Mouse (Mus musculus): ENCODE measurements around the gene Cbx1. TPM values are rescaled to one million over a fixed set of nuclear protein-coding genes. Genes with fewer than 3 reads are reported as not detected.
A peak's percentile ranks its signal among the peaks of the same experiment; 100 is the strongest.

Gene Cbx1
- polyA plus RNA-seq, 1 experiment from 2014 or later: 213 TPM

DNA sequence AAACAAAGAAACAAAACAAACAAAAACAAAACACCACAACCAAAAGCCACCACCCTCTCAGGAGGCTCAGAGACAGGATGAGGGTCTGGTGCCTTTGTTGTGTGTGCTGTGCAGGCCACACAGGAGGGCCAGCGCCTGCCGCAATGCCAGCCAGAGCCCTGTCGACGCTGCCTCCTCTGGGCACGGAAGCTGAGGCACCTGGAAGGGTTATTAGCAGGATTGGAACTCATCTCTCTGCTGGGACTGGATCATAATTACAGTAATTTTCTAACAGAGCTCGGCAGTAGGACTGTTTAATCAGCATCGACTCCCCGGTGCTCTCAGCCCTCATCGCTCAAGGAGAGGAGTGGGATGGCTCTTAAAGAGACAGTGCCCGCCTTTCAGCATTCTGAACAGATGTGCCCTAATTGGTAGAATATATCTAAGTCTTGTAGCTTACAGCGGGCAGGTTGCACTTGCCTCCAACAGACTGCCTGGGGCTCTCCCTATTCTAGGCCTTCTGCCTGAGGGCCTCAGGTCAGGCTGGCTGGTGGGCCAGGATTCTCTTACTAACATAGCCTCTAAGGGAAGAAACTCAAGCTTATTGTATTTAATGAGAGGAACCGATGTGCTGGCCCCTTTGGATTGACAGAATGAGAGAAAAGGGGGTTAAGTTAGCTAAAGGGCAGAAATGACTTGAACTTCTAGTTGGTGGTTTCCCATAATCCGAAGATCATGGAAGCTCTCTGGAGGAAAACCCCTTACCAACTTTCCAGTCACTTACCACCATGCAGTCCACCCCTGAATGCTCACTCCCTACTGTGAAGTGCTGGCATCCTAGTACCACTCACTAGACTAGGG lies 24.2 kb upstream of the Cbx1 start:
- 32% methylated on average over 13 of the region's 13 CpGs for WGBS
- peak overlapping the region; percentile 69 for H3K27ac ChIP-seq (replicated peaks)
- DNase-seq (ENCODE audit: low spot score): no peak
- H3K4me1 ChIP-seq: peaks cover 38% of the 10 kb centered on the region
- H3K9me3 ChIP-seq: no peaks in the 10 kb centered on the region
- H3K27me3 ChIP-seq (replicated peaks; ENCODE audit: low read depth, poor library complexity, severe bottlenecking): no peaks in the 10 kb centered on the region
- peaks cover 26% of the 10 kb centered on the region for H3K36me3 ChIP-seq (replicated peaks)
- H3K4me3 ChIP-seq: peak overlapping the region; percentile 26; the same call in 1 of the 2 replicates

DNA sequence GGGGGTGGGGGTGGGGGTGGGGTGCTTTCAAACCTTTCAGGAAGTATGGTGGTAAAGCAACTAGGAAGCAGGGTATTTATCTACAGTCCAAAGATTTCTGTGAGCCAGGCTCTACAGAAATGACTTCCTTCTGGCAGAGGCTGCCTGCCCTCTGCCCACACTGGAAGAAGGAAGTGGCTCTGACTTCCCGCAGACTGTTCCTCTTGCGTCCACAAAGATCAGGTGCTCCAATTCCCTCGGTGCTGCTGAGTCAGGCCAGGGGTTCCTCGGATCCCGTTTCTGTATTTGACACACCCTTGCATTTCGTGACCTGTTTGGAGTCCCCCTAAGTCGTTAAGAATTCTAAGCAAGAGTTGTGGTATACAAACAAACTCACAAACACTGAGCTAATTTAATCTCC lies 23.3 kb upstream of the Cbx1 start:
- no peak for DNase-seq (ENCODE audit: low spot score)
- 76% methylated on average over 7 of the region's 7 CpGs for WGBS
- Histone ChIP-seq H3K27ac (replicated peaks) (no peak overlapping the region), H3K4me3 (no peak overlapping the region), H3K27me3 (replicated peaks; ENCODE audit: low read depth, poor library complexity, severe bottlenecking) (no peaks in the 10 kb centered on the region), H3K9me3 (no peaks in the 10 kb centered on the region), H3K4me1 (peaks cover 38% of the 10 kb centered on the region), H3K36me3 (replicated peaks) (peaks cover 35% of the 10 kb centered on the region)

DNA sequence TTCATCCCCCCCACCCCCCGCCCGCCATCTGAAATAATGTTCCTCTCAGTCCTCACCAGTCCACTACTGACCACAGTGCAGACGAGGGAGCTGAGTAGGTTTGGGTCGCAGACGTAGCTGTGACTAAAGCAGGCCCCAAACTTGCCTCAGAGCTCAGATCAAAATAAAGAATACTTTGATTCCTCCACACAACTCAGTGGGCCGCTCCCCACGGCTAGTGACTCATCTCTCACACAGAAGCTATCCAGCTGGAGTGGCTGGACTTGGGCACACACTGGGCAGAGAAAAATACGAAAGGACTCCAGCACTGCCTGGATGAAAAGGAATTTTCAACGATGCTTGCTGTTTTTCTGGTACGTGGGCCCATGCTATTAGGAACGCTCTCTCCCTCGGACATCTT lies 22.4 kb upstream of the Cbx1 start:
- Histone ChIP-seq H3K27ac (replicated peaks) (0 out of 2 replicates have a peak overlapping the region, but pooled peaks have one; percentile 44), H3K27me3 (replicated peaks; ENCODE audit: low read depth, poor library complexity, severe bottlenecking) (no peaks in the 10 kb centered on the region), H3K4me3 (no peak overlapping the region), H3K36me3 (replicated peaks) (peaks cover 44% of the 10 kb centered on the region), H3K4me1 (peaks cover 38% of the 10 kb centered on the region), H3K9me3 (no peaks in the 10 kb centered on the region)
- 85% methylated on average over 12 of the region's 12 CpGs for WGBS
- DNase-seq (ENCODE audit: low spot score): no peak

DNA sequence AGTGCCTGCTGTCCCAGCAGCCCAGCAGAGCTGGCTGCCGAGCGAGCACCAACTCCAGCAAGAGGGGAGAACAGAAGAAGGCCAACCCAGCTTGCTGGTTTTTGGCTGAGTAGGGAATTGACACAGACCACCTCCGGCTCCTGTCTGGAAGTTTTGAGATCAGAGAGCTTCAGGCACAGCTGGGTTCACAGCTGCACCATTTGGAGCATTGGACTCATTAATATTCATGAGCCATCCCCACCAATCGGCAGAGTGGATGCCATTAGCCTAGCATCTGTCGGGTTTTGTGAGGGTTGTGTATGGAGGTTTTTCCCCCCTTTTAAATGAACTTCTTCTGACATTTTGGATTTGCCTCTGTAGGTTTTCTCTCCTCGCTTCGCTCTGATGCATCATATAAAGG lies 21.8 kb upstream of the Cbx1 start:
- H3K27me3 ChIP-seq (replicated peaks; ENCODE audit: low read depth, poor library complexity, severe bottlenecking): no peaks in the 10 kb centered on the region
- H3K4me3 ChIP-seq: no peak overlapping the region
- 55% methylated on average over 7 of the region's 7 CpGs for WGBS
- peaks cover 50% of the 10 kb centered on the region for H3K36me3 ChIP-seq (replicated peaks)
- H3K27ac ChIP-seq (replicated peaks): peak overlapping the region; percentile 49; the same call in 1 of the 2 replicates
- no peaks in the 10 kb centered on the region for H3K9me3 ChIP-seq
- no peak for DNase-seq (ENCODE audit: low spot score)
- peaks cover 38% of the 10 kb centered on the region for H3K4me1 ChIP-seq

DNA sequence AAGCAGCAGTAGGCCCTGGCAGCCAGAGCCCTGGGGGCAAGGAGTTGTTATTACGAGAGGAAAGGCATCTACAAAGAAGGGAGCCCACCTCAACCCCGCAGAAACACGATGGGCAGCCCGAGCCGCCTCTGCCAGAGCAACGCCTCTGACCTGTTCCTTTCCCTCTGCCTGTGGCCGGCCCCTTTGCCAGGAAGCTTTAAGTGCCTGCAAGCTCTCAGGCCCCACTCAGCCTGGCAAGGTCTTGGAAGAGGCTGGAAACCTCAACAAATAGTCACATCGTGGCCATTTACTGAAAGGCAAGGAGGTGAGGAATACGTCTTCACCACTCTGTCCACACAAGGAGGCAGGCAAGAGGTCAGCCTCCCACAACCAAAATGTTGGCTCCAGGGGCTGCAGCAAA lies 20.7 kb upstream of the Cbx1 start:
- Histone ChIP-seq H3K27me3 (replicated peaks; ENCODE audit: low read depth, poor library complexity, severe bottlenecking) (no peaks in the 10 kb centered on the region), H3K4me1 (peaks cover 38% of the 10 kb centered on the region), H3K27ac (replicated peaks) (peak overlapping the region; percentile 45), H3K9me3 (no peaks in the 10 kb centered on the region), H3K36me3 (replicated peaks) (peaks cover 61% of the 10 kb centered on the region), H3K4me3 (no peak overlapping the region)
- WGBS: 64% methylated on average over 9 of the region's 9 CpGs
- no peak for DNase-seq (ENCODE audit: low spot score)

DNA sequence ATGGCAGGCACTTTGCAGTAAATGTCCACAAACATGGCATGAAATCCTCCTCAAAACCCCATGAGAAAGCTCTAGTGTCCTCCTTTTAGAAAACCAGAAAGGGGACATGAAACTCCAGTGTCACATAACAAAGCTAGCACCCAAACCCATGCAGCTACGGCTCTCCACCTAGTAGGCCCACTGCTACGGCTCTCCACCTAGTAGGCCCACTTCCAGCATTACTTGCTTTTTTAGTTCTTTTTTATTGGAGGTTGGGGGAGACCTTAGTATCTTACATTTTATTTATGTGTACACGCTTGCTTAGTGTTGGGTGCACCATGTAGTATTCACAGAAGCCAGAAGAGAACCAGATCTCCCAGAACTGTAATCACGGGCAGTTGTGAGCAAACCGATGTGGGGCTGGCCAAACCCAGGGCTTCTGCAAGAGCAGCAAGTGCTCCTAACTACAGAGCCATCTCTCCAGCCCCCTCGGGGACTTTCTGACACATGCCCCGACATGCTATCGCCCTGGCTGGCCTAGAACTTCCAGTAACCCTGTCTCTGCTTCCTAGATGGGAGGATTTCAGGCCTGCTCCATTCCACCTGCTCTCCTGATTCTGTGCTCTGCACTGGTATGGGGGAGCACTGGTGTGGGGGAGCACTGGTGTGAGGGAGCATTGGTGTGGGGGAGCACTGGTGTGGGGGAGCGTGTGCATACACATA lies 17.5 kb upstream of the Cbx1 start:
- no peaks in the 10 kb centered on the region for H3K27me3 ChIP-seq (replicated peaks; ENCODE audit: low read depth, poor library complexity, severe bottlenecking)
- H3K27ac ChIP-seq (replicated peaks): no peak overlapping the region
- peaks cover 21% of the 10 kb centered on the region for H3K4me1 ChIP-seq
- H3K9me3 ChIP-seq: no peaks in the 10 kb centered on the region
- peaks cover 71% of the 10 kb centered on the region for H3K36me3 ChIP-seq (replicated peaks)
- WGBS: 95% methylated on average over 9 of the region's 9 CpGs
- no peak for DNase-seq (ENCODE audit: low spot score)
- H3K4me3 ChIP-seq: no peak overlapping the region

DNA sequence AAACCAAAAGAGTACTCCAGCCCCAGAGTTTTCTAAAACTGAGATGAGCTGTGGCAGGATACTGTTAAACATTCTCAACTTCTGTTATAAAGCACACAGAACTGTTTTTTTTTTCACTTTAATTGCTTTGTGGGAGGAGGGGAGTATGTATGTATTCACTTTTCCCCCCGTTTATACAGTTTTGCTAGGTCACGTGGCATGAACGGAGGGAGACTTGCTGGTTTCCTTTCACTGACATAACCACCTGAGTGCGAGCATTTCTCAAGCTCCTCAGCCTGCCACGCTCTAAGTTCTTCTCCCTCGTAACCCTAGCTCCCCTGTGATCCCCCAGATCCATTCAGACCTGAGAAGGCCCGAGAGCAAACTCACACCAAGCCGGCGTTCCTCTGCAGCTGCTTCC lies 16.5 kb upstream of the Cbx1 start:
- no peaks in the 10 kb centered on the region for H3K27me3 ChIP-seq (replicated peaks; ENCODE audit: low read depth, poor library complexity, severe bottlenecking)
- H3K4me1 ChIP-seq: peaks cover 18% of the 10 kb centered on the region
- no peak overlapping the region for H3K27ac ChIP-seq (replicated peaks)
- WGBS: 91% methylated on average over 9 of the region's 9 CpGs
- no peak overlapping the region for H3K4me3 ChIP-seq
- no peaks in the 10 kb centered on the region for H3K9me3 ChIP-seq
- DNase-seq (ENCODE audit: low spot score): no peak
- peaks cover 68% of the 10 kb centered on the region for H3K36me3 ChIP-seq (replicated peaks)

DNA sequence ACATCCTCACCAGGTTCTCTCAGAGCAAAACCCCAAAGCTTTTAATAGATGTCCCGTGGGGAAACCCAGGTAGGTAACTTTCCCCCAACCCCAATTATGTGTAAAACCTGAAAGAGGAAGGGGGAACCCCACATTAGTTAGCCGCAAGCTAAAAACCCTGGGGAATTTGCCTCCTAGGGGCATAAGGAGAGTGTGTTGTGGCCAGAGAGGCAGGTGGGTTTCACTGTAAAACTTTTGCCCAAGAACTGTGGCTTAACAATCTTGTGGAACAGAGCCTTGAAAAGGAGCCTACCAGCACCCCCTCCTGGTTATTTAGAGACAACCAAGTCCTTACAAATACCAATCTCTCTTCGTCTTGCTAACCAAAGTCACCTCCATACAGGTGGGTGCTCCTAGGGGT lies 14.4 kb upstream of the Cbx1 start:
- Histone ChIP-seq H3K27ac (replicated peaks) (no peak overlapping the region), H3K27me3 (replicated peaks; ENCODE audit: low read depth, poor library complexity, severe bottlenecking) (no peaks in the 10 kb centered on the region), H3K36me3 (replicated peaks) (peaks cover 47% of the 10 kb centered on the region), H3K4me1 (peaks cover 11% of the 10 kb centered on the region), H3K9me3 (no peaks in the 10 kb centered on the region), H3K4me3 (no peak overlapping the region)
- 85% methylated on average over 3 of the region's 3 CpGs for WGBS
- DNase-seq (ENCODE audit: low spot score): no peak

DNA sequence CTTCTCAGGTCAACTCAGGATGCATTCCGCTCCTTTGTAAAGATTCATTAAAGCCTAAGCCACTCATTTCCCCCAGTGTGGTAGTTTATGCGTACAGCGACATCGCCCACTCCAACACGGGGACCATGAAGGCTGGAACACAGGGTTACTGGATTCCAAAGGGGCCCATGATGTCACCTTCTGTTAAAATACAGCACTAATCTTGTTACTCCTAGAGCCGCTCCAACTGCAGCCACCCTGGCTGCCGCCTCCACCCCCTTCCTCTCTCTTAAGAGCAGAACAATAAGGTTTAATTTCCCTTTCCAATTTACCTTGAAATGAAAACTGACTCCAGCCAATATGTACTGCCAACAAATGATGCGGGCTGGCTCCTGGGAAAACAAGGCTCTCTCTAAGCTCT lies 13.9 kb upstream of the Cbx1 start:
- Histone ChIP-seq H3K9me3 (no peaks in the 10 kb centered on the region), H3K27me3 (replicated peaks; ENCODE audit: low read depth, poor library complexity, severe bottlenecking) (no peaks in the 10 kb centered on the region), H3K27ac (replicated peaks) (no peak overlapping the region), H3K4me1 (peaks cover 11% of the 10 kb centered on the region), H3K4me3 (no peak overlapping the region), H3K36me3 (replicated peaks) (peaks cover 42% of the 10 kb centered on the region)
- no peak for DNase-seq (ENCODE audit: low spot score)
- 89% methylated on average over 8 of the region's 8 CpGs for WGBS

DNA sequence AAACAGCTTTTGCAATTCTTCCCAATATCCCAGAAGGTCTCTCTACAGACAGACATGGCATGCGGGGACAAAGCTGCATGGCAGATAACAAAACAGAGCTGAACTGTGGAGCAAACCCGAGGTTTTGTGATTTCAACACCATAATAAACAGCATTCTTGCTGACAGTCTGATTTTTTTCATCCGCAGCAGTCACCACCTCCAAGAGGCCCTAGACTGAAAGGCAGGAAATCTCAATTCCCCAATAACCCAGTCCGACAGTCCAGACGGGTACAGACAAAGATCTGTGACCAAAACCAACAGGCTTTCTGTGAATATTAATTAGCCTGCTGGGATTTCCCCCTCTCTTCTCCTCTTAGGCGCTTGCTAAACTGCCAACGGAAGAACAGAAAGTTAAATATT lies 13.3 kb upstream of the Cbx1 start:
- Histone ChIP-seq H3K27me3 (replicated peaks; ENCODE audit: low read depth, poor library complexity, severe bottlenecking) (no peaks in the 10 kb centered on the region), H3K4me1 (peaks cover 11% of the 10 kb centered on the region), H3K4me3 (no peak overlapping the region), H3K36me3 (replicated peaks) (peaks cover 36% of the 10 kb centered on the region), H3K27ac (replicated peaks) (no peak overlapping the region), H3K9me3 (no peaks in the 10 kb centered on the region)
- DNase-seq (ENCODE audit: low spot score): no peak
- 84% methylated on average over 7 of the region's 7 CpGs for WGBS

DNA sequence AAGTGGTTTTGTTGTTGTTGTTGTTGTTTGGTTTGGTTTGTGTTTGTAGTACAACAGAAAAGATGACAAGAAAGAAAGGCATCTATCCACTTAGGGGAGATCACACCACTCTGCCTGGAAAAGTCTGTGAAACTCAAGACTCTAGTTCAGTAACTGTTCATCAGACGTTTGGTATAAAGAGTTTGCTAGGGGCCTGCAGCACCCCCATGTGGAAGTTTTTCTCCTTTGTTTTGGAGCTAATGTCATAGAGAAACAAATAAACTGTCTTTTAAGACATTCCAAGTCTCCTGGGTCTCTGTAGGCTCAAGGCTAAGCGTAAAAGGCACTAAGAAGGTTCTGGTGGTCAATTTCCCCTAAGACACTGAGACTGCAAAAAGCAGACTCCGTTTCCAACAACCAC lies 12.9 kb upstream of the Cbx1 start:
- H3K27me3 ChIP-seq (replicated peaks; ENCODE audit: low read depth, poor library complexity, severe bottlenecking): no peaks in the 10 kb centered on the region
- DNase-seq (ENCODE audit: low spot score): no peak
- 55% methylated on average over 3 of the region's 3 CpGs for WGBS
- peak overlapping the region; percentile 75 for H3K4me3 ChIP-seq
- H3K4me1 ChIP-seq: peaks cover 11% of the 10 kb centered on the region
- H3K9me3 ChIP-seq: no peaks in the 10 kb centered on the region
- peaks cover 32% of the 10 kb centered on the region for H3K36me3 ChIP-seq (replicated peaks)
- no peak overlapping the region for H3K27ac ChIP-seq (replicated peaks)

DNA sequence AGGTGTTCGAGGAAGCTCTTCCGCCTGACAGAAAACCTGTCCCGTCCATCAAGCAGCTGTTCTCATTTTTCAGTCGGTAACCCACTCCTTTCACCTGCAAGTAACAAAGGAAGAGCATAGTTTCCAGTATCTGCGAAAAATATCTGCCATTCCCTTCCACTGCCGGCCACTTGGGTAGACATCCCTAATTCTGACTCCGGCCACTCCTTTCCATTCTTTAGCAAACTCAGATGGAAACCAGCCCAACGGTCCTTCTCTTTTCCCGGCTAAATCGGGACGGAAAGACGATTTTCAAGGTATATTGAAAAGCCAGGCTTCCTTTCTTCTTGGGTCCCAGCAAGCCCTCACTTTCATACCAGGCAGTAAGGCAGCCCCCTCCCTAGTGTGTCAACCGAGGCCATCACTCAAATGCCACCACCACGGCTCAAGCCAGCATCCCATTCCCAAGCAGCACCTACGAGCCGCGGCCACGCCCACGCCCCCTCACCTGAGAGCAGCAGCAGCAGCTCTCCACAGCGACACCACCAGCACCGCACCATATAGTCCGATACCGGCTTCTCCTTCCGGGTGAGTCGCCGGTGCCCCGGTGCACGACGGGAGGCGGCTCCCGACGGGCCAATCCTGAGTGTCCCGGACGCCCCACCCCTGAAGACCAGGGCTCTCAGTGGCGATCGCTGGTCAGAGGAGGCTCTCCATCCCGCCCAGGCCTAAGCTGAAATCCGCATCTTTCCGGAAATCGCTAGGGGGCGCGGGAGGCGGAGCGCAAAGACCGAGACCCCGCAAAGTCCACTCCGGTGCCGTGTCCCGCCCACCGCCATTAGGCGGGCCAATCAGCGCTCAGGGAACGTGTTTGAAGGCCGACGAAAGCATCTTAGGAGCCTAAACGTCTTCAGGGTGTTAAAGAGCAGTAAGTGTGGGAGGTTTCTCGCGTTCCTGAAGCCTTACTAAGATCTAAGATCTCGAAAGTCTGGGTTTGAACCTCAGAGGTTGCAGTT lies 11.7 kb upstream of the Cbx1 start, which contains the start of gene Snx11:
Snx11 (minus strand) TSS at position 592 of the 995 bp plus-strand sequence.
- 2% methylated on average over 59 of the region's 59 CpGs for WGBS
- peak; percentile 100 for DNase-seq (ENCODE audit: low spot score)
- peak within 1 kb of the TSS; percentile 79 for H3K27ac ChIP-seq (replicated peaks)
- H3K36me3 ChIP-seq (replicated peaks): peaks cover 20% of the 10 kb centered on the region
- peaks cover 11% of the 10 kb centered on the region for H3K4me1 ChIP-seq
- H3K9me3 ChIP-seq: no peaks in the 10 kb centered on the region
- H3K4me3 ChIP-seq: peak within 1 kb of the TSS; percentile 75
- no peaks in the 10 kb centered on the region for H3K27me3 ChIP-seq (replicated peaks; ENCODE audit: low read depth, poor library complexity, severe bottlenecking)

Measured in embryonic facial prominence, embryonic 10.5 days (tissue).